Mouse (Mus musculus): Measurements from ENCODE around the gene Minos1. TPM values are rescaled to one million over a fixed set of nuclear protein-coding genes. Genes with fewer than 3 reads are reported as not detected.

The Minos1 gene
- polyA plus RNA-seq (2017; shearing (Covaris generic)), result 441 TPM

GRCm38 (mm10) chr4:139130701-139131549 lies at the start of gene Minos1:
TSS of gene Minos1 (minus strand) at chr4:139131113.

DNA sequence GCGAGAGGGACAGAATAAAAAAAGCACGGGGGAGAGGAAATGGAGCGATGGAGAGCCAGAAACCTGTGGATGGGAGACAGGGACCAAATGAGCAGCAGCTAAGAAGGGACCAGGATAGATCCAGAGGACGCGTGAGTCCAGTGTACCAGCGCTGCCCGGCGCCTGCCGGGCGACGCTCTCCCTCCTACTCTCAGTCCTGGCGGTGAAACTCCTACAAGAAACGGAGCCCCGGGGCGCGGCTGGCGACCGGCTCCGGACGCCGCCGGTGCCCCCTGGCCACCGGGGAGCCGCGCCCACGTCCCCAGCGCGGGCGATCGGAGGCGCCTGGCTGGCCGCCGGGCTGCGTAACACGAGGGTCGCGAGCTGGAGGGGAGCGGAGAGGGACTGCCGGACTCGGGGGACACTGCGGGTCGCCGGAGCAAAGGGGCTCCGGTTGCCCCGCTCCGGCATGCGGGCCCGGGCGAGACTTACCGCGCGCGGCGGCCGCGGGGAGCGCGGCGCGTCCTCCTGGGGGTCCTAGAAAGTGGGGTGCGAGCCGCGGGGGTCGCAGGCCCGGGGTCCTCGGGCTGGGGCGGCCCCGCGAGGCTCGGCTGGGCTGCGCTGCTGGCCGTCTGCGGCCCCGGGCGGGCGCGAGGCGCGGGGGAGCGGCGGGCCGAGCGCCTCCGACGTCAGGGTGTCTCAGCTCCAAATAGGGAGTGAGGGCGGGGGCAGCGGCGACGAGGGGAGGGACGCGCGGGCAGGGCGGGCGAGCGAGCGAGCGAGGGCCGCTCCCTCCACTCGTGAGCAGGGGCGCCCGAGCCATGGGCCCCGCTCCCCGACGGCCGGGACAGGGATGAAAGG lies 38.3 kb downstream of the Minos1 start, which contains the start of gene Nbl1:
Nbl1 (minus strand) TSS at position 638 of the 840 bp plus-strand sequence.

GRCm38 (mm10) chr4:139075041-139075711 lies 55.7 kb downstream of the Minos1 start, which contains the start of gene Htr6:
TSS of gene Htr6 (minus strand) at chr4:139075570.

Other genes starting within 250 kb of the Minos1 start
- gene Otud3, start 217.2 kb downstream of the Minos1 start, polyA plus RNA-seq (2017; shearing (Covaris generic)), result 0.33 TPM
- not detected for gene Rnf186, start 164.0 kb downstream of the Minos1 start, polyA plus RNA-seq (2017; shearing (Covaris generic))
- gene Tmco4, start 158.2 kb downstream of the Minos1 start, polyA plus RNA-seq (2017; shearing (Covaris generic)), result 36.8 TPM
- not detected for gene Htr6, start 55.5 kb downstream of the Minos1 start, polyA plus RNA-seq (2017; shearing (Covaris generic))
- gene Nbl1, start 38.1 kb downstream of the Minos1 start, polyA plus RNA-seq (2017; shearing (Covaris generic)), result 0.71 TPM
- gene Capzb, start 61.8 kb upstream of the Minos1 start, polyA plus RNA-seq (2017; shearing (Covaris generic)), result 751 TPM
- 15.1 TPM for gene Pqlc2, start 179.6 kb upstream of the Minos1 start, polyA plus RNA-seq (2017; shearing (Covaris generic))
- gene Akr7a5, start 179.6 kb upstream of the Minos1 start, polyA plus RNA-seq (2017; shearing (Covaris generic)), result 11.6 TPM
- 86.6 TPM for gene Mrto4, start 221.5 kb upstream of the Minos1 start, polyA plus RNA-seq (2017; shearing (Covaris generic))
- 61.6 TPM for gene Emc1, start 221.5 kb upstream of the Minos1 start, polyA plus RNA-seq (2017; shearing (Covaris generic))
- gene Ubr4, start 221.5 kb upstream of the Minos1 start, polyA plus RNA-seq (2017; shearing (Covaris generic)), result 61.6 TPM